Mouse (Mus musculus) heart, embryonic 14.5 days (tissue): ENCODE measurements around the gene Hlcs. TPM values are rescaled to one million over a fixed set of nuclear protein-coding genes. Genes with fewer than 3 reads are reported as not detected.

ENCODE experiments used
- ATAC-seq: fragments of 200-750 bp; cut with Nextera tagmentation; 2 replicates; pipeline ENCODE4 v1.8.0; 2017; ENCODE audit warnings: low read depth, moderate TSS enrichment; ENCODE audit not compliant: insufficient number of reproducible peaks, insufficient read depth, low FRiP score
- H3K27ac ChIP-seq, 2 experiments: fragments of 200-500 bp in 1 of 2; fragments of 300-500 bp in 1 of 2; sonication (generic) in 1 of 2; replicated peaks in 1 of 2; 2 replicates each; pipeline ENCODE4 v1.5.1; 2012 to 2014; ENCODE audit warnings: low read depth in 2 of 2, low read length in 2 of 2, control low read depth in 1 of 2, mild to moderate bottlenecking in 1 of 2, mixed read lengths in 1 of 2; ENCODE audit not compliant: control insufficient read depth in 1 of 2, insufficient read depth in 1 of 2
- H3K27me3 ChIP-seq: fragments of 300-500 bp; sonication (generic); 2 replicates; pipeline ENCODE4 v1.6.1; 2014; ENCODE audit warnings: mild to moderate bottlenecking, low read length, control low read depth; ENCODE audit not compliant: control insufficient read depth, insufficient read depth
- H3K36me3 ChIP-seq: fragments of 300-500 bp; sonication (generic); 2 replicates; pipeline ENCODE4 v1.6.1; 2014; ENCODE audit warnings: mild to moderate bottlenecking, control low read depth, low read length, mixed read lengths; ENCODE audit not compliant: control insufficient read depth, insufficient read depth
- H3K4me1 ChIP-seq, 2 experiments: fragments of 200-500 bp in 1 of 2; fragments of 300-500 bp in 1 of 2; sonication (generic) in 1 of 2; 2 replicates each; pipeline ENCODE4 v1.6.1; 2012 to 2014; ENCODE audit warnings: low read length in 2 of 2, control low read depth in 1 of 2, mixed read lengths in 1 of 2; ENCODE audit not compliant: control insufficient read depth in 2 of 2, insufficient read depth in 2 of 2
- H3K4me2 ChIP-seq: fragments of 300-500 bp; sonication (generic); 2 replicates; pipeline ENCODE4 v1.6.1; 2014; ENCODE audit warnings: mild to moderate bottlenecking, low read length
- H3K4me3 ChIP-seq, 2 experiments: fragments of 200-500 bp in 1 of 2; fragments of 300-500 bp in 1 of 2; sonication (generic) in 1 of 2; 2 replicates each; pipeline ENCODE4 v1.5.1; 2012 to 2014; ENCODE audit warnings: low read length in 2 of 2, mild to moderate bottlenecking in 2 of 2, control low read depth in 1 of 2, low read depth in 1 of 2, moderate library complexity in 1 of 2; ENCODE audit not compliant: control insufficient read depth in 1 of 2, insufficient read depth in 1 of 2
- H3K9ac ChIP-seq: fragments of 300-500 bp; sonication (generic); 2 replicates; pipeline ENCODE4 v1.6.1; 2014; ENCODE audit warnings: mild to moderate bottlenecking, low read length
- H3K9me3 ChIP-seq: fragments of 300-500 bp; sonication (generic); 2 replicates; pipeline ENCODE4 v1.6.1; 2016; ENCODE audit warnings: low read length, control low read depth; ENCODE audit not compliant: control insufficient read depth
- WGBS: fragments of 180-500 bp; shearing (Covaris S2); extraction: QIAGEN DNeasy Blood & Tissue Kit; methylation state at CpG from one replicate; pipeline ENCODE4 v1.1.7; 2014; 5-methylcytosine and 5-hydroxymethylcytosine counted together
- polyA plus RNA-seq: library from polyadenylated mRNA; unstranded; fragments of >200 nt; fragmentation: Nextera tagmentation; extraction: Ambion mirVana; gene quantifications from 2 replicates; pipeline ENCODE4 v1.2.1, GENCODE M21; 2014

The Hlcs gene
- polyA plus RNA-seq, 1 experiment from 2014 or later: 8.1 TPM

GRCm38 (mm10) chr16:94114693-94115092 is 198.7 kb downstream of the Hlcs start:
- Histone ChIP-seq H3K4me2 (no peak overlapping the region), H3K9ac (no peak overlapping the region), H3K9me3 (no peaks in the 10 kb centered on the region), H3K4me3 (no peak overlapping the region), H3K36me3 (no peaks in the 10 kb centered on the region), H3K27ac (no peak overlapping the region), H3K27me3 (peaks cover 9% of the 10 kb centered on the region; the same call in 1 of the 2 replicates), H3K4me1 (no peaks in the 10 kb centered on the region; a peak in 1 of 4 replicates)
- no peak for ATAC-seq
- 70% methylated on average over 9 of the region's 9 CpGs for WGBS

GRCm38 (mm10) chr16:94113160-94113559 is 200.2 kb downstream of the Hlcs start:
- no peaks in the 10 kb centered on the region; a peak in 1 of 4 replicates for H3K4me1 ChIP-seq
- no peaks in the 10 kb centered on the region for H3K9me3 ChIP-seq
- peaks cover 9% of the 10 kb centered on the region; the same call in 1 of the 2 replicates for H3K27me3 ChIP-seq
- no peaks in the 10 kb centered on the region for H3K36me3 ChIP-seq
- no peak overlapping the region for H3K4me3 ChIP-seq
- no peak for ATAC-seq
- WGBS: 82% methylated on average over 7 of the region's 7 CpGs
- no peak overlapping the region for H3K9ac ChIP-seq
- H3K27ac ChIP-seq: no peak overlapping the region
- no peak overlapping the region for H3K4me2 ChIP-seq

DNA sequence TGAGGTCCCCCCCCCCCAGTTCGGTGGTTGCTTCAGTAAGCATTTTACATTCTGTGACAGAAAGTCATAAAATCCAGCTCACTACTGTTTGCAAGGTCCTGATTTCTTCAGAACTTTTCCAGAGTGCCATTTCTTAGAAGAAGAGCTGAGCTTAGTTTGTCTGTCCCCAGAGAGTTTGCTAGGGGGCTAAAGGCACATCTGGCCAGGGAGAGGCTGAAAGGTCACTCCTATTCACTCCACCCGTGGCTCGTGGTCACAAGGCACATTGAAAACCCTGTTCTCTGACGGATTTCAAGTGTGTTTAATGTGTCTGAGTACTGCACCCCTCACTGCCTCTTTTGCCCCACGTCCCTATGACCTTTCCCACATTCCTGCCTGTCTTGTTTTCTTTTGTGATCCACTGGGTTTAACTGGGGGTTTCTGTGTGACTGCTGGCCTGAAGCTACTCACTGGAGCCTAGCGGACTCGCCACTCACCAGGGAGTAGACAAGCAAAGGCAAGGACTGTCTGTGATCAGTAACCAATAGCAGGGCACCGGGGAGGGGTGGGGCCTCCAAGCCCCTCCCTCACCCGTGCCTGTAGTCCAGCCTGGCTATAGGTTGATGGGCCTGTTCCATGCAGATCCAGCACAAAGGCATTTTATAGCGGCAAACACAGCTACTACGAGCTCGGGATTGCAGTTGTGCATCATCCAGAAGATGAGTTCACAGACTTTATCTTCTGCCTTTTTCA is 215.5 kb downstream of the Hlcs start:
- Histone ChIP-seq H3K4me1 (no peaks in the 10 kb centered on the region), H3K9me3 (no peaks in the 10 kb centered on the region), H3K4me2 (no peak overlapping the region), H3K36me3 (no peaks in the 10 kb centered on the region), H3K27ac (no peak overlapping the region), H3K27me3 (peaks cover 71% of the 10 kb centered on the region), H3K9ac (no peak overlapping the region), H3K4me3 (no peak overlapping the region)
- 10% methylated on average over 12 of the region's 12 CpGs for WGBS
- no peak for ATAC-seq

DNA sequence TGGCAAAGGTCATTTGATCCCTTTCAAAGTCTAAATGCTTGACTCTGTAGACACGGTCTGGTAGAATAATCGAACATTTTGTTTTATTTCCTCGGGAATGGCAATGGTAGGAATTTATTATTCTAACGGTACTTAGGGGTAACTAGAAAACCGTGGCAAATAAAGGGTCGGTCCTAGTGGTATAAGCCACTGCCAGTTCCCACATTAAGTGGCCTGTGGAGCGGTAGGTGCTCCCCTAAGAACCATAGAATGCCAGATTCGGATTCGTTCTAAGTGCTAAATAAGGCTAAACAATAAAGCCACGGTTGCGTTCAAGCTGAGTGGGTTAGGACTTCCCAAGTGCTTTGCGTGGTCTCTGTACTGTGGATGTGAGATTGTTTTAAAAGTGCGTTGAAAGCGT is 216.9 kb downstream of the Hlcs start:
- Histone ChIP-seq H3K27ac (no peak overlapping the region), H3K4me2 (no peak overlapping the region), H3K4me3 (no peak overlapping the region), H3K36me3 (no peaks in the 10 kb centered on the region), H3K27me3 (peaks cover 85% of the 10 kb centered on the region), H3K9ac (no peak overlapping the region), H3K4me1 (no peaks in the 10 kb centered on the region), H3K9me3 (no peaks in the 10 kb centered on the region)
- 3% methylated on average over 14 of the region's 14 CpGs for WGBS
- no peak for ATAC-seq

GRCm38 (mm10) chr16:94095109-94095822 is 218.1 kb downstream of the Hlcs start:
- Histone ChIP-seq H3K4me1 (no peaks in the 10 kb centered on the region), H3K9me3 (no peaks in the 10 kb centered on the region), H3K36me3 (no peaks in the 10 kb centered on the region), H3K4me2 (no peak overlapping the region), H3K27me3 (peaks cover 97% of the 10 kb centered on the region), H3K27ac (no peak overlapping the region), H3K4me3 (no peak overlapping the region), H3K9ac (no peak overlapping the region)
- ATAC-seq: no peak
- WGBS: 2% methylated on average over 26 of the region's 26 CpGs

DNA sequence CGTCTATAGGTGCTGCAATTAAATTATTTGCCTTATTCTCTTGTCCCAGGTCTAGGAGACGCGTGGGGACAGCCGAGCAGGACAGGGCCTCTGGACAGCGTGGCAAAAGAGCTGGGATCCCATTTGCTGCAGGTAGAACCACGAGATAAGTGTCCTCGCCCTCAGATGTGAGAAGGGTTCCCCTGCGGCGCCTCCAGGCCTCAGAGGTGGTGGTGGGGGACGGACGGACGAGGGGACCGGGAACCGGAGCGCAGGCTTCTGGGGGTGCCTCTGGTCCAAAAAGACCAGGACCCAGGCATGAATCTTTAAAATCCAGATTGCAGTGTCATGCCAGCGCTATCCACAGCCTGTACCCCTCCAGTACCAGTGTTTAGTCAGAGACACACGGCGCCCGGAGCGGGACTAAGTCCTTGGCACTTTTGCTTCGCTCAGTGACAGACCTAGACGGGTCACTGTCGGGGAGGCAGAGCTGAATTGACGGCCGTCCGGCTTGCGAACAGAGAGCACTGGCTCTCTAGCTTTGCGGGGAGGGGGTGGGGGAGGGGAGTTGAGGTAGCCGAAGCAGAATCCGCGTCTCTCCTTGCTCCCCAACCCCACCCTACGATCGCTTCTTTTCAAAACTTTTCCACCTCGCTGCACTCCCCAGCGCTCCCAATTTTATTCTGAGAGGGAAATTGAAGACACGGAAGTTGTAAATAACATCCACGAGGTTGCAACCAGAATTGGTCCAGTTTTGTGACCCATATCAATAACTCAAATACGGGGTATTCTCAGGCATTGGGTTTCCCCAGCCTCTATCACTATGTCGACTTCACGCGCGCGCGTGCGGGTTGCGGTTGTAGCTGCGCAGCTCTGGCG is 218.9 kb downstream of the Hlcs start:
- Histone ChIP-seq H3K27ac (no peak overlapping the region), H3K4me1 (no peaks in the 10 kb centered on the region), H3K27me3 (peaks cover 97% of the 10 kb centered on the region), H3K4me3 (no peak overlapping the region), H3K9ac (no peak overlapping the region), H3K9me3 (no peaks in the 10 kb centered on the region), H3K36me3 (no peaks in the 10 kb centered on the region), H3K4me2 (no peak overlapping the region)
- WGBS: 2% methylated on average over 48 of the region's 48 CpGs
- no peak for ATAC-seq

- Histone ChIP-seq H3K4me2 (no peak overlapping the region), H3K4me3 (no peak overlapping the region), H3K9me3 (no peaks in the 10 kb centered on the region), H3K4me1 (0 out of 4 replicates have a peak, but pooled peaks cover 0 to 4% of the 10 kb centered on the region in 2 experiments), H3K27me3 (peaks cover 98% of the 10 kb centered on the region), H3K27ac (no peak overlapping the region), H3K9ac (no peak overlapping the region), H3K36me3 (no peaks in the 10 kb centered on the region)
- ATAC-seq: no peak
- WGBS: 2% methylated on average over 24 of the region's 24 CpGs
Measured at GRCm38 (mm10) chr16:94093151-94093863, 220.1 kb downstream of the Hlcs start.
